16 mouse cellular contexts compared by ENCODE assay signal in the genomic region with DNA sequence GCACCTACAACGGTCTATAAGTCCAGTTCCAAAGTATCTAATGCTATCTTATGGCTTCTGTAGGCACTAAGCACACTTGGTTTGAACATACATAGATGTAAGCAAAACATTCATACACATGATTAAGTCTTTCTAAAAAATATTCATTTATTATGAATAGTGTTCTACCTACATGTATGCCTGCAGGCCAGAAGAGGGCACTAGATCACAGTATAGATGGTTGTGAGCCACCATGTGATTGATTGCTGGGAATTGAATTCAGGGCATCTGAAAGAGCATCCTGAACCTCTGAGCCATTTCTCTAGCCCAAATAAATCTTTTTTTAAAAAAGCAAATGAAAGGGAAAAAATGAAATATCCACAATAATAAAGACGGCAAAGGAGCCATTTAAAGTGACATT. TPM values are rescaled to one million over a fixed set of nuclear protein-coding genes. Genes with fewer than 3 reads are reported as not detected.
A peak's percentile ranks its signal among the peaks of the same experiment; 100 is the strongest.
DNase-seq lines count a peak whose midpoint lies in the region; ATAC-seq and TF ChIP-seq lines count a peak whose summit lies in the region.
"Had no signal": no experiment of that assay in that cellular context is flagged by ENCODE, and none has a peak within 500 bp of the region (broad histone marks: within the 10 kb centered on the region; RNA-seq: fewer than 3 reads in every experiment).

No protein-coding gene starts in this region.

- H3K9me3 ChIP-seq in liver, embryonic 14.5 days (ENCODE audit: control insufficient read depth, low read length): no peaks in the 10 kb centered on the region
- H3K9me3 ChIP-seq in liver, embryonic 11.5 days (ENCODE audit: control insufficient read depth, low read length): no peaks in the 10 kb centered on the region
- no peaks in the 10 kb centered on the region for H3K9me3 ChIP-seq in stomach, postnatal 0 days (ENCODE audit: control insufficient read depth, low read length)
- H3K9me3 ChIP-seq: forebrain, embryonic 10.5 days; hindbrain, embryonic 12.5 days; neural tube, embryonic 13.5 days had no signal

- peak; percentile 53 for TF ChIP-seq CTCF in liver, embryonic 14.5 days (IDR thresholded peaks at IDR 0.05; ENCODE audit: low read depth)
- peak; percentile 57 for TF ChIP-seq CTCF in stomach, postnatal 0 days (IDR thresholded peaks at IDR 0.05; ENCODE audit: low read depth)

- TF ChIP-seq EP300 in liver, embryonic 14.5 days (IDR thresholded peaks at IDR 0.05; ENCODE audit: low read depth): no peak
- no peak for TF ChIP-seq EP300 in stomach, postnatal 0 days (optimal IDR thresholded peaks at IDR 0.05)

- no peaks in the 10 kb centered on the region for H3K27me3 ChIP-seq in liver, embryonic 14.5 days (ENCODE audit: control insufficient read depth, insufficient read depth, low read length)
- H3K27me3 ChIP-seq in liver, embryonic 11.5 days (replicated peaks; ENCODE audit: control insufficient read depth, insufficient read depth, low read length): no peaks in the 10 kb centered on the region
- H3K27me3 ChIP-seq in stomach, postnatal 0 days (ENCODE audit: control insufficient read depth, insufficient read depth, low read length): no peaks in the 10 kb centered on the region
- H3K27me3 ChIP-seq: hindbrain, embryonic 12.5 days; neural tube, embryonic 13.5 days had no signal

- no peak overlapping the region for H3K4me2 ChIP-seq in liver, embryonic 14.5 days (ENCODE audit: low read depth)
- no peak overlapping the region for H3K4me2 ChIP-seq in liver, embryonic 11.5 days
- no peak overlapping the region for H3K4me2 ChIP-seq in stomach, postnatal 0 days (replicated peaks; ENCODE audit: low read depth)
- H3K4me2 ChIP-seq: hindbrain, embryonic 12.5 days; neural tube, embryonic 13.5 days had no signal

- no peak overlapping the region for H3K9ac ChIP-seq in liver, embryonic 14.5 days (replicated peaks)
- no peak overlapping the region for H3K9ac ChIP-seq in liver, embryonic 11.5 days (ENCODE audit: low read depth, low read length)
- no peak overlapping the region for H3K9ac ChIP-seq in stomach, postnatal 0 days (ENCODE audit: low read length)
- H3K9ac ChIP-seq: hindbrain, embryonic 12.5 days; neural tube, embryonic 13.5 days had no signal

- H3K4me1 ChIP-seq in liver, embryonic 14.5 days (replicated peaks; ENCODE audit: control insufficient read depth in 2 of 2, insufficient read depth in 2 of 2, low read length in 1 of 2): no peaks in the 10 kb centered on the region
- no peaks in the 10 kb centered on the region for H3K4me1 ChIP-seq in liver, embryonic 11.5 days (replicated peaks; ENCODE audit: control insufficient read depth, insufficient read depth, low read length)
- H3K4me1 ChIP-seq in stomach, postnatal 0 days (replicated peaks; ENCODE audit: control insufficient read depth, insufficient read depth): no peaks in the 10 kb centered on the region
- H3K4me1 ChIP-seq: forebrain, embryonic 10.5 days; hindbrain, embryonic 12.5 days; neural tube, embryonic 13.5 days had no signal

- H3K36me3 ChIP-seq in liver, embryonic 14.5 days (replicated peaks; ENCODE audit: control insufficient read depth, insufficient read depth, low read depth): peaks cover 22% of the 10 kb centered on the region
- peaks cover 21% of the 10 kb centered on the region for H3K36me3 ChIP-seq in liver, embryonic 11.5 days (ENCODE audit: control insufficient read depth, insufficient read depth, low read length)
- peaks cover 10% of the 10 kb centered on the region; the same call in 1 of the 2 replicates for H3K36me3 ChIP-seq in stomach, postnatal 0 days (ENCODE audit: control insufficient read depth, insufficient read depth, low read length)

- no peak for ATAC-seq in liver, embryonic 14.5 days (ENCODE audit: insufficient read depth)
- ATAC-seq in liver, embryonic 11.5 days (replicated peaks; ENCODE audit: low FRiP score): no peak
- no peak for ATAC-seq in stomach, postnatal 0 days (ENCODE audit: low FRiP score, low TSS enrichment)
- ATAC-seq: intestine, embryonic 16.5 days had no signal

- no peak overlapping the region for H3K4me3 ChIP-seq in liver, embryonic 14.5 days (ENCODE audit: insufficient read depth in 1 of 2, low read depth in 2 of 2, low read length in 2 of 2)
- H3K4me3 ChIP-seq in liver, embryonic 11.5 days (ENCODE audit: low read depth, low read length): no peak overlapping the region
- H3K4me3 ChIP-seq in stomach, postnatal 0 days (ENCODE audit: low read depth, low read length): no peak overlapping the region
- H3K4me3 ChIP-seq: forebrain, embryonic 10.5 days; hindbrain, embryonic 12.5 days; neural tube, embryonic 13.5 days had no signal

- WGBS in liver, embryonic 14.5 days (ENCODE audit: insufficient replicate concordance): 85% methylated on average over 2 of the region's 2 CpGs
- 91% methylated on average over 2 of the region's 2 CpGs for WGBS in liver, embryonic 11.5 days
- 100% methylated on average over 2 of the region's 2 CpGs for WGBS in stomach, postnatal 0 days

- H3K27ac ChIP-seq in liver, embryonic 14.5 days: no peak overlapping the region
- no peak overlapping the region for H3K27ac ChIP-seq in liver, embryonic 11.5 days (ENCODE audit: low read depth, low read length)
- H3K27ac ChIP-seq in stomach, postnatal 0 days (replicated peaks): no peak overlapping the region
- H3K27ac ChIP-seq: forebrain, embryonic 10.5 days; hindbrain, embryonic 12.5 days; neural tube, embryonic 13.5 days had no signal

- peak; percentile 8 for DNase-seq in adrenal gland, postnatal 14 days
- DNase-seq in adrenal gland, postnatal 10 days: no peak
- peak in 1 of 3 experiments; percentile 7 for DNase-seq in liver, embryonic 14.5 days (ENCODE audit: low read depth in 3 of 3, low spot score in 3 of 3)
- DNase-seq in liver, embryonic 11.5 days (ENCODE audit: low spot score): no peak
- peak; percentile 52 for DNase-seq in R1 (ENCODE audit: low read depth, low spot score)
- no peak for DNase-seq in stomach, postnatal 0 days (ENCODE audit: low spot score)
- DNase-seq in T-cell, adult 2 months (ENCODE audit: low spot score): no peak
- no peak for DNase-seq in urinary bladder, postnatal 36 days (ENCODE audit: low spot score in 2 of 2)
- DNase-seq: adrenal gland, adult 8-10 months; cerebellum, postnatal 25 days; kidney, postnatal 14 days; lung, postnatal 14 days had no signal

RNA-seq across cellular contexts. Expression of a gene that starts 37.7 kb away (rescaled TPM):
- total RNA-seq in adrenal gland, postnatal 14 days (2021): 22.3 and 24.7 TPM in 2 replicates
- 10 to 100 TPM; 18.2 to 26.2 TPM for total RNA-seq in adrenal gland, postnatal 10 days (2021)
- polyA plus RNA-seq in liver, embryonic 14.5 days (2012; rRNA removed): 2.5 and 3.2 TPM in 2 replicates
- polyA plus RNA-seq in liver, embryonic 14.5 days (2014; fragmentation: Nextera tagmentation; extraction: Ambion mirVana): 4.5 and 5.3 TPM in 2 replicates
- polyA plus RNA-seq in liver, embryonic 11.5 days (2014; fragmentation: Nextera tagmentation; extraction: Ambion mirVana): 10.6 and 11.9 TPM in 2 replicates
- polyA plus RNA-seq in stomach, postnatal 0 days (2015; fragmentation: Nextera tagmentation; extraction: Ambion mirVana): 5.4 and 7.6 TPM in 2 replicates

Comparison
In these comparisons a context has a peak if more than half of its experiments do, and no peak if none do; other contexts are left out.
1. DNase-seq: peak in adrenal gland, postnatal 14 days (single experiment) and R1 (single experiment); none in adrenal gland, postnatal 10 days (single experiment), liver, embryonic 11.5 days (single experiment), stomach, postnatal 0 days (single experiment), T-cell, adult 2 months (single experiment) and urinary bladder, postnatal 36 days (0 of 2).